Mouse (Mus musculus) gastrocnemius, adult 2 months (tissue): ENCODE measurements around the gene Iqcf5. TPM values are rescaled to one million over a fixed set of nuclear protein-coding genes. Genes with fewer than 3 reads are reported as not detected.

Experiments used
- DNase-seq: peaks from one replicate; pipeline ENCODE4 v3.0.0; 2022
- H3K27ac ChIP-seq: fragments of 200-600 bp; 2 replicates; pipeline ENCODE4 v1.8.1; 2022; ENCODE audit warnings: mild to moderate bottlenecking
- H3K4me3 ChIP-seq: fragments of 200-600 bp; 2 replicates; pipeline ENCODE4 v1.8.1; 2022; ENCODE audit warnings: mild to moderate bottlenecking, moderate library complexity
- CTCF ChIP-seq: fragments of 200-600 bp; IDR thresholded peaks from 2 replicates; pipeline ENCODE4 v1.8.1; 2022; ENCODE audit warnings: antibody characterized with exemption, mild to moderate bottlenecking, moderate library complexity
- intact Hi-C: fragments of 180-260 bp; cut with DNase I; formaldehyde crosslinking; loops from one replicate; pipeline ENCODE4 v1.15.1; 2025
- long read RNA-seq, 2 experiments: library from polyadenylated mRNA; stranded (forward); transcript quantifications; one replicate each; pipeline ENCODE4 v2.0.0; 2021
- total RNA-seq, 2 experiments: library from RNA; stranded (reverse); gene quantifications; 2 replicates each; pipeline ENCODE4 v1.2.3; 2021

The Iqcf5 gene
- not detected for total RNA-seq
- long read RNA-seq, experiment 1, result 0 reads
- long read RNA-seq, experiment 2, result 0 reads

DNA sequence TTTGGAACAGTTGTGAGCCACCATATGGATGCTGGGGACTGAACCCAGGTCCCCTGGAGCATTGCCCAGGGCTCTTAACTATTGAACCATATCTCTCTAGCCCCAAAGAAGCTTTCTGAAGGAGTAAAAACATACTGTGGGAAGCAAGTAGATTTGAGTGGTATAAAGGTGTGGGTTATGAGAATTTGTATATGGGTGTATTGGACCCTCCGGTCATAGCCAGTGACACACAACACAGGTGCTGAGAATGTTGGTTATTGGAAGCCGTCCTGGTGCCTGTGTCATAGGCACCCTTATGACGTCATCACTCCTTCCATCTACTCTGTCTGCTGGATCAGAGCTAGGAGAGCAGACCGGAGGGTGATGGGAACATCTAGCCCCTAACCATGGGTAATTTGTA lies at the start of gene Iqcf5:
Iqcf5 (plus strand) TSS at position 301 of the 400 bp plus-strand sequence.
- intact Hi-C loops, result no loop called here
- Histone ChIP-seq H3K27ac (no peak within 1 kb of the TSS), H3K4me3 (no peak within 1 kb of the TSS)
- DNase-seq, result no peak
- TF ChIP-seq CTCF, result no peak

DNA sequence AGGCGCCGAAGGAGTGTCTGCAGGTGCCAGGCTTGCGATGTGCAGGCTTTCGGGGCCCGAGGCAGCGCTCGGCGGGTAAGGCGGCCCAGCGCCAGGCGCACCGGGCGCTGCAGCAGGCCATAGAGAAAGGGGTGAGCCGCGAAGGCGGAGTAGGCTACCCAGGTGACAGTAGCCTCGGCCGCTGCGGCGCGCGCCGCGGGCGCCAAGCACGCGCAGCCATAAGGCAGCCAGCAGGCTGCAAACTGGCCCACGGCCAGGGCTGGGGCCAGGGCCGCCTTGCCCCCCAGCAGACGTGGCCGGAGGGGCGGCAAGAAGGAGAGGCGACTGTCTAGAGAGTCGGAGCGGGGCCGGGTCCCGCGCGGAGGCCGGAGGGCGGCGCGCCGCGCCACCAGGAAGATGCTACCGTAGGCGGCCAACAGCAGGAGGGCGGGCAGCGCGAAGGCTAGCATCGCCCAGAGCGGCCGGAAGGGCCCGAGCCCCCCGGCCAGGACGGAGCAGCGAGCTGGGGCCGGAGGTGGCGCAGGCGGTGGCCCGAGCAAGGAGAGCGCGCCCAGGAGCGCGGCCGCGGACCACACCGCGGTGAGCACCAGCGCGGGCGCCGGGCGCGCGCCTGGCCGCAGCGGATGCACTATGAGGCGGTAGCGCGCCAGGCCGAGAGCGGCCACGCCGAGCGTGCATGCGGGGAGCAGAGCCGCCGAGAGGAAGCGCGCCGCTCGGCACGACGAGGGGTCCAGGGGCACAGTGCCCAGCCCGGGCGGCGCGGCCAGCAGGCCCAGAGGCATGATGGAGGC lies 49.4 kb upstream of the Iqcf5 start:
- H3K4me3 ChIP-seq, result peak overlapping the region; percentile 84

DNA sequence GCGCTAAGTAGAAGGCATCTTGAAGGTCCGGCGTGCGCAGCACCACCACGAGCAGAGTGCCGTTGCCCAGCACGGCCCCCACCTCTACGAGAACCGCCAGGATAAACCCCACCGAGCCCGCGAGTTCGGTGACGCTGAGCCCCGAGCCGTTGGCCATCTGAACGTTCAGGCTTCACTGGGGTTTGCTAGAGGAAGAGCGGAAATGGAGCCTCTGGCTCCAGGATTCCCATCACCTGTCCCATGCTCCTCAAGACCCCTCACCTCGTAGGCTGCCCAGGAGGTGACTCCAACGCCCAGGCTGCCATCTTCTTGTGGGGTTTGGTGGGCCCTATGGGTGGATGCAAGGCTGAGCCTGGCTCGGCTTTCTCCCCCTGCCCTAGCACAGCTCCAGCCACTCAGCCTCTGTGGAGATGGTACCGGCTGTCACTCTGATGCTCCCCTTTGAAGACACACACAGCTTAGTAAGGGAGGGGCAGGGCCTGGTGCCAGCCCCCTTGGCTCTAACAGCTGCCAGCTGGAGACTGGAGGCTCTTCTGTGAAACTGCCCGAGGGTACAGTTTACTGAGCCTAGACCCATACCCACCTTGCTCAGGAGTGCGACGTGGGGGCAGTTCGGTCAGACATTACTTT lies 48.7 kb upstream of the Iqcf5 start, which contains the start of gene Gpr62:
Gpr62 (minus strand) TSS at position 368 of the 630 bp plus-strand sequence.
- TF ChIP-seq CTCF, result no peak
- Histone ChIP-seq H3K4me3 (peak within 1 kb of the TSS; percentile 84), H3K27ac (peak within 1 kb of the TSS; percentile 70)
- intact Hi-C loops, result no loop called here
- DNase-seq, result peak; percentile 82

More for the DNA sequence above, 49.4 kb upstream of the Iqcf5 start:
- DNase-seq, result peak; percentile 81
- no peak for TF ChIP-seq CTCF
- intact Hi-C loops, result no loop called here
- H3K27ac ChIP-seq, result peak overlapping the region; percentile 70

DNA sequence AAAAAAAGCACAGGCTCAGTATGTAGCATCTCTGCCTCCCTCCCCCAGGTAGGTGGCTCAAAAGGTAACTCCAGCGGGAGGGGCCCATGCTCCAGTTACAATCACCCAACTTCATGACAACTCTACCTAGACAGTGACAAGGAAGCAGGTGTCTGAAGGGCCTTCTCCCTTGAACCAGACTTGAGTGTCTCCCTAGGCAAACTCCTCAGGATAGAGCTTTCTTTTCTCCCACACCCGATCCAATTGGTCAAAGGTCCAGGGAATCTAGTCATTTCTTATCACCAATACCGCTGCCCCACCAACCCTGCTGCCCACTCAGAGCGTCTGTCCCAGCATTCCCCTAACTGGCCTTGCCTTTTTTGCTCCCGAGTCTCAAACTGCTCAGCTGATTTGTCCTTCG lies 47.7 kb upstream of the Iqcf5 start:
- intact Hi-C loops, result no loop called here

DNA sequence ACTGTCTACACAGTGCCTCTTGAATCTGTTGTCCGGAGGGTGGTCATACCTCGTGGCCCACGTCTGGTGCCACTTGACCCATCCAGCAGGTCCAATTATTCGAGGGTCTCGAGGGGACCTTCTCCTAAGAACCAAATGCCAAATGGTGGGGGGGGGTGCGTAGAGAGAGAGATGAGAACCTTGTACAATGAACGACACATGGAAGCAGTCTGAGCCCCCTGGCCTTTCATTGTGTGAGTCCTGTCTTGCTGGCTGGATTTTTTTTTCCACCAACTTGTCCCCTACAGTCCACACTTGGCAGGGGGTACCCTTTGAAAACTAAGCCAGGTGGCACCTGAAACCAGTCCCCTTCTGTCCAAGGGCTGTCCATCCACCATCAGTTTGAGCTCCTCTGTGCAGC lies 46.6 kb upstream of the Iqcf5 start:
- no peak overlapping the region for H3K27ac ChIP-seq
- H3K4me3 ChIP-seq, result no peak overlapping the region
- no peak for TF ChIP-seq CTCF
- intact Hi-C loops, result no loop called here
- no peak for DNase-seq

More for the DNA sequence above, 47.7 kb upstream of the Iqcf5 start:
- H3K4me3 ChIP-seq, result no peak overlapping the region
- DNase-seq, result no peak
- no peak for TF ChIP-seq CTCF
- no peak overlapping the region for H3K27ac ChIP-seq

DNA sequence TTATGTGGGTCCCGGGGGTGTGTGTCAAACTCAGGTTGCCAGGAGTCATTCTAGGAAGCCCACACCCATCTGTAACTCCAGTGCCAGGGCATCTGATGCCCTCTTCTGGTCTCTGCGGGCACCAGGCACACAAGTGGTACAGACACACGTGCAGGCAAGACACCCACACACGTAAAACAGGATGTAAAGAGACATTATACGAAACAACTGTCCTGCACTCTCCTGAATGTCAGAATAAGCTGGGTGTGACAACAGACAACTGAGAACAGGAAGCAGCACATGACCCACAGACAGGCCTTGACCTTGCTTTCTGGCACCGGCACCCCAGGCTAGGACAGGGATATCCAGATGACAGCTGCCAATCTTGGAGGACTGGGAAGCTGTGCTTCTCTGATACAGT lies 45.1 kb upstream of the Iqcf5 start:
- Histone ChIP-seq H3K4me3 (no peak overlapping the region), H3K27ac (peak overlapping the region; percentile 24; the same call in 1 of the 2 replicates)
- peak; percentile 19; the same call in 1 of the 2 replicates for TF ChIP-seq CTCF
- peak; percentile 42 for DNase-seq
- intact Hi-C loops, result no loop called here

DNA sequence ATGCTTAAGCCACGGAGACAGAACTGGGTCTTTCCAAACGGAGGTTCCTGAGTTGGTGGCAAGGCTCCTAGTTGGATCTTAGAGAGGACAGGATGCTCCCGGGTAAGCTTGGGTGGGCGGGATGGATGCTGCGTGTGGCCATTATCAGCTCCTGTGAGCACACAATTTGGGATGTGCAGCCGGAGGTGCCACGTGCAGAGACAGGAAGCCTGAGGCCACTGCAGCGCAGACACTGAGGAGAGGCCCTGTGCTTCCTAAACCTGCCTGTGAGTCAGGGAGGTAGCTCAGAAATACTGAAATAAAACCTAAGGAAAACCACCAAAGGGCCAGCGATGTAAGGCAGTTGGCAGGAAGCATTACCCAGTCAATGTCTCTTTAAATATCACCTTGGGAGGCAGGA lies 44.6 kb upstream of the Iqcf5 start:
- peak; percentile 20 for DNase-seq
- intact Hi-C loops, result no loop called here
- peak overlapping the region; percentile 4; the same call in 1 of the 2 replicates for H3K27ac ChIP-seq
- H3K4me3 ChIP-seq, result no peak overlapping the region
- no peak for TF ChIP-seq CTCF

DNA sequence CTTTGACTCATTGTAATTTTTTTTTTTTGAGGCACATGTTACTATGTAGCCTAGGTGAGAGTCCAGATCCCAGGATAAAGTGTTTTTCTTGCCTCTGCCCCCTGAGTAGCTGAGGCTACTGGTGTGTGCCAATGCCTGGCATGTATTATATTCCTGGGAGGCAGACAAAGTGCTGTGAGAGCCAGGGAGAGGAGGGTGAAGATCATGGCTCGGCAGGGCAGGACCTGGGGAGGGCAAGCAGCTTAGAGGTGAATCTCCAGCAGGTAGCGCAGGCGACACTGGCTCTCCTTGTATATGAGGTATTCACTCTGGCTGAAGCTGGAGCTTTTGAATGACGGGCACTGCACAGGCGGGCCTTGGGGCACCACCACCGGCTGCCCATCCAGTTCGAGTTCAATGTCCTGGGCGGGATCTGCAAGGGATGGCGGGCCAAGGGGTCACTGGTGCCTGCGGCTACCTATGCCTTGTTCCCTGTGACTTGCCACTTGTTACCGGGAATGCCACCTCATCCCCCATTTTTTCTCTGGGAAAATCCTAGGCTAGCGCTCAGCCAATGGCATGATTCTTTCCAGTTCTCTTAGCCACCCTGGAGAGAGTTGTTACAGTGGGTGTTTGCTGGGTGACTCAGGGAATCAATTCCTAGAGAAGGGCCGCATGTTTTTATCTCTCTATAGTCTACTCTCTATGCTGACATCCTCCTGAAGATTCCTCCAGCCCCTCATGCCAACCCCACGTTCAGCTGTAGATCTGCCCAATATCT lies 43.2 kb upstream of the Iqcf5 start:
- Histone ChIP-seq H3K27ac (peak overlapping the region; percentile 96), H3K4me3 (peak overlapping the region; percentile 51)
- TF ChIP-seq CTCF, result no peak
- peak; percentile 27 for DNase-seq
- intact Hi-C loops, result no loop called here

DNA sequence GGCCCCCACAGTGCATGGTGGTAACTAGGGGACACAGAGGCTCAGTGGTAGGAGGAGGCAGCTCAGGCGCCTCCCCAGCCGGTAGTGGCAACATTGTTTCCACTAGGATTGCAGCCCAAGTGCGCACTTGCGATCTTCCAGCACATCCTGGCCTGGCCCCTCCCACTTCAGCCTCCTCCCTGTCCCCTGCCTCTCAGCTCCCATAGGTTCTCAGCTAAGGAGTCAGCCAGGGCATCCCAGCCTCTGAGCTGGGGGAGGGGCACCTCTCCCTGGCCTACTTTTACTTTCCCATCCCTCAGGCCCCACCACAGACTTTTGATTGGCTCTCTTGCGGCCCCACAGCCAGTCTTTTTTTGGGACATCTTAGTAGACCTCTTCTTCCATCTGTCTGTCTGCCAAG lies 42.5 kb upstream of the Iqcf5 start:
- TF ChIP-seq CTCF, result peak; percentile 6; the same call in 1 of the 2 replicates
- H3K27ac ChIP-seq, result peak overlapping the region; percentile 96
- DNase-seq, result peak; percentile 83
- intact Hi-C loops, result no loop called here
- peak overlapping the region; percentile 51 for H3K4me3 ChIP-seq

DNA sequence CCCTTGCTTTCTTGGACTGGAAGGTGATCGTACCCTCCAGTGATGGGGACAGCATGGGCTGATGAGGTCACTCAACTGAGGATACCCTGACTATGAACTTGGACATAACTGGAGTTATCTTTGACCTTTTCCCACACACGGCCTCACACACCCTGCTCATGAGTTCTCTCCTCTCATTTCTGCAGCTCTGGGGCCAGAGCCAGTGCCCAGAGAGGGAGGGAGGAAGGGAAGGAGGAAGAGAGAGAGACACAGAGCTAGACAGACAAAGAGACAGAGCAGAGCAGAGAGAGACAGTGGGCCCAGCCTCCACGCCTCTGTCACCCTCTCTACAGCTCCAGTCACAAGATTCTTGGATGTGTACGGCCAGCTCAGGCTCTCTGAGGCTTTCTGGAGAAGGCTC lies 42.1 kb upstream of the Iqcf5 start:
- H3K4me3 ChIP-seq, result peak overlapping the region; percentile 51
- intact Hi-C loops, result no loop called here
- H3K27ac ChIP-seq, result peak overlapping the region; percentile 96
- TF ChIP-seq CTCF, result no peak
- DNase-seq, result peak; percentile 60

DNA sequence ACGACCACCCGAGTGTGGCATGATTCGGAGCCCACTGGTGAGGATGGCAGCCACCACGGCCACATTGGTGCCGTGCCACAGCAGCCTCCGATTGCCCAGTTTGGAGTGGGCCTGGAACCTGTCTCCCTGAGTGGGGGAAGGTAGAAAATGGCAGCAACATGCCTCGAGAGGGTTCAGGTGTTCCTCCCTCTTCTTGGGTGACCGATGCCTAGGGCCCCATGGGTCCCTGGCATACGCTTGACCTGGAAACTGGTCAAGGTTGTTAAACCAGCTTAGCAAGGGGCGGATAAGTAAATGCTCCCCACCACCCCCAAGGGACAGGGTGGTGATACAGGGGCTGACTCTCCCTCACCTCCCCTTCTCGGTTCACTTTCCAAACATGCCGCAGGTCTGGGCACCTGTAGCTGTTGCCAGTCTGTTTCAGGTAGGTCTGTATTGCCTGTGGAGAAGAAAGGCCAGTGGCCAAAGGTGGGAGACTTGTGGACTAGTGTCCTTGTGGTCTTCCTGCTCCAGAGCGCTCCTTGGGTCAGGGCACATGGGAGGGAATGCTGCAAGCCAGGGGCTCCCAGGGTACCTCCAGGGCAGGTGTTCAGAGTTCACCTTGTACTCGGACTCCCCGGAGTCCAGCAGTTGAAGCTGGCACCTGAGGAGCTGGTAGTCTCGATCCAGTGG lies 41.2 kb upstream of the Iqcf5 start:
- intact Hi-C loops, result no loop called here

DNA sequence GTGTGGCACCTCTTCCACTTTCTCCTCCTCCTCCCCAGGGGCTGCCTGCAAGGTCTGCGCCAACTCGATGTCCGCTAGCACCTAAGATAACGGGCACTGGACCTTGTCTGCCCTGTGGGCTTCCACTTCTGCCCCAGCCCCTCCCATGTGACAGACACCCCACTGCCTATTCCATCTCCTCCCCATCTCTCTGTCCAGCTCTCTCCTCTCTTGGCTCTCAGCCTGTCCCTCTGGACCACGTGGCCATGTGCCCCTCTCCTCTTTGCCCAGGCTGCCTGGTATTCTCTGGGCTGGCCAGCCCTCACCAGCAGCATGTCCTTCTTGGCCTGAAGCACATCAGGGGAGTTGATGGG lies 40.6 kb upstream of the Iqcf5 start:
- TF ChIP-seq CTCF, result no peak
- intact Hi-C loops, result no loop called here
- no peak for DNase-seq
- peak overlapping the region; percentile 76 for H3K4me3 ChIP-seq
- H3K27ac ChIP-seq, result peak overlapping the region; percentile 96

More for the DNA sequence above, 41.2 kb upstream of the Iqcf5 start:
- peak overlapping the region; percentile 96 for H3K27ac ChIP-seq
- peak overlapping the region; percentile 76; the same call in 1 of the 2 replicates for H3K4me3 ChIP-seq
- no peak for TF ChIP-seq CTCF
- peak; percentile 43 for DNase-seq
